Mouse (Mus musculus) cortical plate, adult 2 months (tissue): ENCODE measurements around the gene Ltc4s.

Source experiments
- CTCF ChIP-seq: fragments of 200-500 bp; IDR thresholded peaks from 2 replicates; pipeline ENCODE4 v1.5.1; 2011; ENCODE audit warnings: mild to moderate bottlenecking, control low read depth, low read length; ENCODE audit not compliant: insufficient read depth; ENCODE audit errors: extremely low read depth
- POLR2A ChIP-seq: fragments of 200-500 bp; IDR thresholded peaks from 2 replicates; pipeline ENCODE4 v1.6.1; 2011; ENCODE audit warnings: mild to moderate bottlenecking, low read length, control low read depth; ENCODE audit not compliant: insufficient read depth; ENCODE audit errors: extremely low read depth

GRCm38 (mm10) chr11:50223783-50224662 is 14.4 kb downstream of the Ltc4s start:
- TF ChIP-seq CTCF (no peak), POLR2A (no peak)
